Mouse (Mus musculus) midbrain, postnatal 0 days (tissue): ENCODE measurements at regions not wholly inside any gene's neighbourhood (a gene's known extent, or its start where the extent isn't known, plus 50 kb on each side); places are given as distances from the start of the nearest gene placed in this dataset.

Source experiments
- ATAC-seq: fragments of 200-750 bp; cut with Nextera tagmentation; 2 replicates; pipeline ENCODE4 v1.8.0; 2017; ENCODE audit warnings: moderate number of reproducible peaks, mild to moderate bottlenecking, moderate TSS enrichment, moderate library complexity; ENCODE audit not compliant: low FRiP score
- DNase-seq: peaks from one replicate; pipeline ENCODE4 v3.0.0-alpha.2; 2015; ENCODE audit warnings: low spot score
- H3K27ac ChIP-seq: fragments of 300-500 bp; sonication (generic); 2 replicates; pipeline ENCODE4 v1.5.1; 2014; ENCODE audit warnings: low read depth, mild to moderate bottlenecking, low read length, mixed read lengths
- H3K27me3 ChIP-seq: fragments of 300-500 bp; sonication (generic); 2 replicates; pipeline ENCODE4 v1.6.1; 2014; ENCODE audit warnings: low read length, control low read depth, mixed read lengths; ENCODE audit not compliant: insufficient read depth
- H3K36me3 ChIP-seq: fragments of 300-500 bp; sonication (generic); 2 replicates; pipeline ENCODE4 v1.6.1; 2014; ENCODE audit warnings: low read length, control low read depth, mixed read lengths; ENCODE audit not compliant: insufficient read depth
- H3K4me1 ChIP-seq: fragments of 300-500 bp; sonication (generic); 2 replicates; pipeline ENCODE4 v1.6.1; 2014; ENCODE audit warnings: mild to moderate bottlenecking, control low read depth, antibody characterized with exemption, low read length, mixed read lengths; ENCODE audit not compliant: insufficient read depth
- H3K4me2 ChIP-seq: fragments of 300-500 bp; sonication (generic); 2 replicates; pipeline ENCODE4 v1.6.1; 2014; ENCODE audit warnings: low read depth, mild to moderate bottlenecking, low read length, mixed read lengths; ENCODE audit not compliant: poor library complexity, severe bottlenecking
- H3K4me3 ChIP-seq: fragments of 300-500 bp; sonication (generic); 2 replicates; pipeline ENCODE4 v1.5.1; 2014; ENCODE audit warnings: low read depth, mild to moderate bottlenecking, low read length, moderate library complexity
- H3K9ac ChIP-seq: fragments of 300-500 bp; sonication (generic); replicated peaks from 2 replicates; pipeline ENCODE4 v1.6.1; 2014; ENCODE audit warnings: mild to moderate bottlenecking, low read length, moderate library complexity, mixed read lengths; ENCODE audit not compliant: poor library complexity, severe bottlenecking
- H3K9me3 ChIP-seq: fragments of 300-500 bp; sonication (generic); 2 replicates; pipeline ENCODE4 v1.6.1; 2016; ENCODE audit warnings: low read length, control low read depth
- CTCF ChIP-seq: IDR thresholded peaks from 2 replicates; pipeline ENCODE4 v1.5.1; 2016; ENCODE audit warnings: antibody characterized with exemption, mild to moderate bottlenecking
- WGBS: fragments of 180-500 bp; shearing (Covaris S2); extraction: QIAGEN DNeasy Blood & Tissue Kit; methylation state at CpG from one replicate; pipeline ENCODE4 v1.1.7; 2014; 5-methylcytosine and 5-hydroxymethylcytosine counted together

DNA sequence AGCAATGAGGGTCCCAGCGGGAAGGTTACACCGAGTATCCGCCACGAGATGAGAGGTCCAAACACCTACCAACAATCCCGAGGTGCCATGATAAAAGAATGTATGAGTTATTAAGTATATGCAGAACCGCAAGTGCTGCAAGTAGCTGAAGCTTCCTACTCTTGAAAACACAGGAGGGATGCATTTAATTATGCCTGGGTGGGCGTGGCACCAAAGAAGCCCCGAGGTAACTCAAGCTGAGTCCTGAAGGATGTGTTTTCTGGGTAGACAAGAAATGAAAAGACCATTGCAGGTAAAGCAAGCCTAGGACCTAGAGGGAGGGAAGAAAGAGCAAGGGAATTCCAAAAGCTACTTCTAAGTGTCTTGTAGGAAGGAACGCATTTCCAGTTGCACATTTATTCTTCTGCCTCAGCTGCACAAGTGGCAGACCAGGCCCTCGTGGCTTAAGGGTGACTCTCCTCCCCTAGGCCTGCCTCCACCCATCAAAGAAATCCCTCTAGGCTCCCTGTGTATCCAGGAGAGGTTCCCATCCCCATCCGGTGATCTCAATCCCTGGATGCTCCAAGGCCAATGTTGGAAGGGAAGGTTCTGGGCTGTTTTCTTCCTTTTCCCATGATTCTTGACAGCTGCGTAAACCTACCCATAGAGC, 104.2 kb upstream of the Mgme1 start:
- WGBS = 32% methylated on average over 12 of the region's 12 CpGs
- DNase-seq = peak; percentile 9

DNA sequence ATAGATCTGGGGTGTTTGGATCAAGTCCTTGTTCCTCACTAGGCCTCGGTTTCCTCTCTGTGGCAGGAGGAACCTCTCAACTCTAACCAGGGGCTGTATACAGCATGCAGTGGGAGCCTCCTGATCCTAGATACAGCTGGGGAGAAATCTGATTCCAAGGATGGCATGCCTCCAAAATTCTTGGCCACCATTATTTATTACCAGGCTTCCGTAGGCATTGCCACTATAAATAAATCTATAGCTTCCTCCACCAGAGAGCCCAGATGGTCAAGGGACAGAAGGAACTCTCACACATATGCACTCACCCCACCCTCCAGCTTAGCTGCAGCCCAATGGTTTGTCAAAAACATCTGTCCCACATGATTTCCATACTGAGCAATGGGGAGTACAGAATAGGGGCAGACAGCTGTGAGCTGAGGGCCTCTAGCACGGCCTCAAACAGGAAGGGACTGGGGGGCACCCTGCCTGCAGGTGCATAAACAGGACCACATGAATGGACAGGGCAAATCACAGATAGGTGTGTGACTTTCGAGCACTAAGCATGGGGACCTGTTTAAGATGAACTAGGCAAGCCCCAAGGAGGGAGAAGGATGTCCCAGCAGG, 100.8 kb upstream of the Mgme1 start:
- Histone ChIP-seq H3K9ac (no peak overlapping the region), H3K4me2 (no peak overlapping the region), H3K27ac (no peak overlapping the region), H3K9me3 (no peaks in the 10 kb centered on the region), H3K36me3 (no peaks in the 10 kb centered on the region), H3K4me3 (no peak overlapping the region), H3K4me1 (peaks cover 7% of the 10 kb centered on the region; the same call in 1 of the 2 replicates), H3K27me3 (no peaks in the 10 kb centered on the region)
- TF ChIP-seq CTCF = no peak
- WGBS = 81% methylated on average over 4 of the region's 4 CpGs
- no peak for ATAC-seq
- no peak for DNase-seq

More for the DNA sequence above, 104.2 kb upstream of the Mgme1 start:
- H3K27me3 ChIP-seq = no peaks in the 10 kb centered on the region
- peak overlapping the region; percentile 83 for H3K4me2 ChIP-seq
- peak overlapping the region; percentile 96 for H3K27ac ChIP-seq
- H3K4me3 ChIP-seq = peak overlapping the region; percentile 62
- H3K4me1 ChIP-seq = peaks cover 14% of the 10 kb centered on the region; the same call in 1 of the 2 replicates
- TF ChIP-seq CTCF = no peak
- no peaks in the 10 kb centered on the region for H3K9me3 ChIP-seq
- H3K9ac ChIP-seq = peak overlapping the region; percentile 92
- no peaks in the 10 kb centered on the region for H3K36me3 ChIP-seq
- ATAC-seq = no peak

DNA sequence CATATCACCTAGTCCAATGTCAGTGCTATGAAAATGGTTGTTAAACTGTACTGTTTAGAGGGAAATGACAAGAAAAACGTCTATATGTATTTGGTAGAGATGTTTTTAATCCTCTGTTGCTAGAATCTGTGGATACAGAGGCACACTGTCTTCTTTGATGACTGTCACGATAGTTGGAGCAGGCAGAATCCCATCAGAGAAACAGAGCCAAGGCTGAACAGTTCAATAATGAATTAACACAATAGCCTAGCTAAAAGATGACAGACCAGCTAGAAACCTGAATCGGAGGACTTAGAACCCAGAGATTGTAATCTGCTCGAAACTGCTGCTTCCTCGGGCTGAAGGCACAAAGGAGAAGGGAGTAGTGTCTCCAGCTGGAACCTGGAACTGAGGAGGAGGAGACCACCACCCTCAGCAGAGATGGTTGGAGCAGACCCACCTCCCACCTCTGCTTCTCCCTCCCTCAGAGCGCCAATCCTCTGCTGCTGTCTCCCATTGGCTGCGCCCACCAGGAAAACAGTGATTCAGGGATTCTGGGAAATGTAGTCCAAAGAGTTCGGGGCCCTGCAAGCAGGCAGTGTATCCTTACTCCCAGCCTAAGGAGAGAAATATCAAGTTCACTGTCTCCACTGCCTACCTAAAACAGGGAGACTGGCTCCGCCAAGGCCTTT, 98.2 kb upstream of the Mgme1 start:
- WGBS = 6% methylated on average over 9 of the region's 9 CpGs
- peak overlapping the region; percentile 56 for H3K9ac ChIP-seq
- no peaks in the 10 kb centered on the region for H3K36me3 ChIP-seq
- ATAC-seq (peak; percentile 98), DNase-seq (peak; percentile 94)
- H3K27me3 ChIP-seq = no peaks in the 10 kb centered on the region
- no peak for TF ChIP-seq CTCF
- H3K27ac ChIP-seq = peak overlapping the region; percentile 82
- no peaks in the 10 kb centered on the region for H3K9me3 ChIP-seq
- peak overlapping the region; percentile 52 for H3K4me2 ChIP-seq
- H3K4me3 ChIP-seq = peak overlapping the region; percentile 33
- H3K4me1 ChIP-seq = no peaks in the 10 kb centered on the region

DNA sequence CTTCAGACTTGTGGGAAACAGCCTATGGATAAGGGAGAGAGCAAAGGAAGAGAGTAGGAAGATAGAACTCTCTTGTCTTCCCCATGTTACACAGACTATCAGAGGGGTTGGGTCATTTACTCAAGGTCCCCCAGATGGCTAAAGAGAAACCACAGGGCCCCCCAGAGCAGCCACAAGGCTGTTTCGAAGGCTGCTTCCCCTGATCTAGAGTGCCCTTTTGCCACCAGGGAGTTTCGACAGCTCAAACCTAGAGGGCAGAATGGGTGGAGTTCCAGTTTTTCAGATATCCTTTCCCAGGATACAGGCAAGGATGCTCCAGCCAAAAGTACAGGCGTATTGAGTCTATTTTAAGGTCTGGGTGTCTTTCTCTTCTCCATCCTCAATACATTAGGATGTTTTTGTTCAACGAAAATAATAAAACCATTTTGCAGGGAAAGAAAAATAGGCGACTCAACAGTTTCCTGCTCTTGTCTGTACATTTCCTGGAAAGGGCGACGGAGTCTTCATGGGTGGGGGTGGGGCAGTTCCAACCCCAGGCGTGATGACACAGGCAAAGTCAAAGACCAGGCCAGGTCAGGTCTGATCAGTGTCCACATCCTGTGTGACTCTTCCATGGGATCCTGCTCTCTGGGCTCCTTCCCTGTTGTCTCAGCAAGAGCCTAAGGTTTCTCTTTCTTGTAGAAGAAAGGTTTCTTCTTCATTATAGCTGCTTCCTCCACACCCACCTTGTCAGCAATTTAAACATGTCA, 96.9 kb upstream of the Mgme1 start:
- WGBS = 82% methylated on average over 8 of the region's 8 CpGs
- no peaks in the 10 kb centered on the region for H3K36me3 ChIP-seq
- no peak overlapping the region for H3K4me2 ChIP-seq

DNA sequence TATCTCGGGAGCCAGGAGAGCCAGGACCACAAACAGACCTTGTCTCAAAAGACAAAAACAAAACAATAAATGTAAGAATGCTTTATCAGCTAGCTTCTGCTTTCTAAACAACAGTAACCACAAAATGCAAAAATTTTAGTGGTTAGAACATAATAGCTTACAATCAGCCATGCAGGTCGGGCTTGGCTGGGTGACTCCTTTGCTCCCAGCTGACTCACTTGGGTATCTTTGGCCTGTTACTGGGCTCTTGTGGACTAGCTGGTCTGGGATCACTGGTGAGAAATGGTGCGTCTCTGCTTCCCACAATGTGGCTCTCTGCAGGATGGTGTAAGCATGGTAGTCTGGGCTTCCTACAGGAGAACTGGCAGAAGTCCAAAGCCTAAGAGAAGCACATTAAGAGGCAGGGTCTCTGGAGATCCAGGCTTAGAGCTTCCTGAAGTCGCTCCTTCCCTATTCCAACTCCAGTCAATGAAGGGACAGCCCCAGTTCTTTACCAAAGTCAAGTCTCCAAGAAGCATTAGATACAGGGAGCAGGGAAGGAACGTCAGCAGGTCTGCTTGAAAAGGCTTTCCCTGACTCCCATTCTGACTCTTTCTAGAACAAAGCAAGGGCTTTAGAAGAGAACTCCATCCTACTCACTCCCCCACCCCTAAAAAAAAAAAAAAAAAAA, 96.0 kb upstream of the Mgme1 start:
- Histone ChIP-seq H3K4me2 (no peak overlapping the region), H3K27ac (no peak overlapping the region), H3K4me1 (no peaks in the 10 kb centered on the region), H3K9ac (no peak overlapping the region), H3K9me3 (no peaks in the 10 kb centered on the region), H3K27me3 (no peaks in the 10 kb centered on the region), H3K36me3 (no peaks in the 10 kb centered on the region), H3K4me3 (no peak overlapping the region)
- no peak for DNase-seq
- TF ChIP-seq CTCF = no peak
- 83% methylated on average over 5 of the region's 5 CpGs for WGBS
- no peak for ATAC-seq

More for the DNA sequence above, 96.9 kb upstream of the Mgme1 start:
- Histone ChIP-seq H3K9ac (no peak overlapping the region), H3K27ac (no peak overlapping the region), H3K9me3 (no peaks in the 10 kb centered on the region), H3K27me3 (no peaks in the 10 kb centered on the region), H3K4me3 (no peak overlapping the region), H3K4me1 (no peaks in the 10 kb centered on the region)
- ATAC-seq (no peak), DNase-seq (no peak)
- no peak for TF ChIP-seq CTCF
